Mouse (Mus musculus) embryo, embryonic 11 days (tissue): Measurements from ENCODE around the gene Ccdc60.
A peak's percentile ranks its signal among the peaks of the same experiment; 100 is the strongest.

Experiments used
- DNase-seq: peaks from one replicate; pipeline ENCODE4 v3.0.0-alpha.2; 2015

The Ccdc60 gene

GRCm38 (mm10) chr5:116269212-116270145, 19.3 kb downstream of the Ccdc60 start:
- DNase-seq, result no peak

- DNase-seq, result no peak
These were observed 26.1 kb downstream of the Ccdc60 start for GRCm38 (mm10) chr5:116262689-116263088.

- DNase-seq, result no peak
These were observed 26.8 kb downstream of the Ccdc60 start for GRCm38 (mm10) chr5:116261944-116262343.

GRCm38 (mm10) chr5:116260356-116260755, 28.4 kb downstream of the Ccdc60 start:
- DNase-seq, result no peak

- DNase-seq, result no peak
These were observed 30.4 kb downstream of the Ccdc60 start for GRCm38 (mm10) chr5:116258321-116258860.

- no peak for DNase-seq
These were observed 34.9 kb downstream of the Ccdc60 start for GRCm38 (mm10) chr5:116253914-116254313.

- DNase-seq, result no peak
These were observed 36.6 kb downstream of the Ccdc60 start for GRCm38 (mm10) chr5:116252186-116252585.

- no peak for DNase-seq
These were observed 42.1 kb downstream of the Ccdc60 start for GRCm38 (mm10) chr5:116246642-116247041.

GRCm38 (mm10) chr5:116244476-116244875, 44.3 kb downstream of the Ccdc60 start:
- no peak for DNase-seq

- no peak for DNase-seq
These were observed 45.2 kb downstream of the Ccdc60 start for GRCm38 (mm10) chr5:116243622-116244021.

- DNase-seq, result peak; percentile 88
These were observed 56.7 kb downstream of the Ccdc60 start for GRCm38 (mm10) chr5:116231841-116232643.

- no peak for DNase-seq
These were observed 60.4 kb downstream of the Ccdc60 start for GRCm38 (mm10) chr5:116228414-116228813.

GRCm38 (mm10) chr5:116224023-116224422, 64.8 kb downstream of the Ccdc60 start:
- DNase-seq, result no peak

GRCm38 (mm10) chr5:116221916-116222315, 66.9 kb downstream of the Ccdc60 start:
- DNase-seq, result no peak

GRCm38 (mm10) chr5:116219288-116219687, 69.5 kb downstream of the Ccdc60 start:
- no peak for DNase-seq

- DNase-seq, result no peak
These were observed 76.1 kb downstream of the Ccdc60 start for GRCm38 (mm10) chr5:116212706-116213105.

GRCm38 (mm10) chr5:116209378-116210091, 79.2 kb downstream of the Ccdc60 start:
- no peak for DNase-seq

GRCm38 (mm10) chr5:116208741-116209368, 79.9 kb downstream of the Ccdc60 start:
- DNase-seq, result peak; percentile 56

GRCm38 (mm10) chr5:116202692-116203091, 86.1 kb downstream of the Ccdc60 start:
- no peak for DNase-seq

- DNase-seq, result peak; percentile 49
These were observed 94.3 kb downstream of the Ccdc60 start for GRCm38 (mm10) chr5:116194499-116194898.

- no peak for DNase-seq
These were observed 96.1 kb downstream of the Ccdc60 start for GRCm38 (mm10) chr5:116192693-116193092.

GRCm38 (mm10) chr5:116191596-116191995, 97.2 kb downstream of the Ccdc60 start:
- no peak for DNase-seq
